Mouse (Mus musculus) stomach, embryonic 15.5 days (tissue): ENCODE results near the gene Asic3. TPM values are rescaled to one million over a fixed set of nuclear protein-coding genes. Genes with fewer than 3 reads are reported as not detected.

ENCODE experiments used
- ATAC-seq: fragments of 200-750 bp; cut with Nextera tagmentation; 2 replicates; pipeline ENCODE4 v1.8.0; 2017; ENCODE audit warnings: low read depth, moderate number of reproducible peaks, moderate TSS enrichment; ENCODE audit not compliant: insufficient read depth, low FRiP score
- H3K27ac ChIP-seq: fragments of 300-500 bp; sonication (generic); 2 replicates; pipeline ENCODE4 v1.5.1; 2015; ENCODE audit warnings: mild to moderate bottlenecking, inconsistent platforms
- H3K27me3 ChIP-seq: fragments of 300-500 bp; sonication (generic); replicated peaks from 2 replicates; pipeline ENCODE4 v1.6.1; 2015; ENCODE audit warnings: inconsistent platforms
- H3K36me3 ChIP-seq: fragments of 300-500 bp; sonication (generic); 2 replicates; pipeline ENCODE4 v1.6.1; 2015; ENCODE audit warnings: inconsistent platforms
- H3K4me1 ChIP-seq: fragments of 300-500 bp; sonication (generic); 2 replicates; pipeline ENCODE4 v1.6.1; 2015; ENCODE audit warnings: inconsistent platforms
- H3K4me2 ChIP-seq: fragments of 300-500 bp; sonication (generic); 2 replicates; pipeline ENCODE4 v1.6.1; 2015; ENCODE audit warnings: mild to moderate bottlenecking, inconsistent platforms
- H3K4me3 ChIP-seq: fragments of 300-500 bp; sonication (generic); replicated peaks from 2 replicates; pipeline ENCODE4 v1.5.1; 2015; ENCODE audit warnings: inconsistent platforms
- H3K9ac ChIP-seq: fragments of 300-500 bp; sonication (generic); 2 replicates; pipeline ENCODE4 v1.6.1; 2015; ENCODE audit warnings: inconsistent platforms
- H3K9me3 ChIP-seq: fragments of 300-500 bp; sonication (generic); 2 replicates; pipeline ENCODE4 v1.6.1; 2016; ENCODE audit warnings: inconsistent platforms
- WGBS: fragments of 180-500 bp; shearing (Covaris S2); methylation state at CpG from one replicate; pipeline ENCODE4 v1.1.7; 2015; 5-methylcytosine and 5-hydroxymethylcytosine counted together
- polyA plus RNA-seq: library from polyadenylated mRNA; unstranded; fragments of >200 nt; fragmentation: Nextera tagmentation; extraction: Ambion mirVana; gene quantifications from 2 replicates; pipeline ENCODE4 v1.2.1, GENCODE M21; 2015

The Asic3 gene
- polyA plus RNA-seq, 1 experiment from 2014 or later: 0.18 TPM

GRCm38 (mm10) chr5:24455613-24456012 lies 42.4 kb downstream of the Asic3 start:
- peak overlapping the region; percentile 1; the same call in 1 of the 2 replicates for H3K4me2 ChIP-seq
- WGBS: 64% methylated on average over 7 of the region's 7 CpGs
- H3K4me3 ChIP-seq: no peak overlapping the region
- ATAC-seq: no peak
- no peaks in the 10 kb centered on the region for H3K9me3 ChIP-seq
- no peaks in the 10 kb centered on the region for H3K27me3 ChIP-seq
- H3K36me3 ChIP-seq: no peaks in the 10 kb centered on the region
- peak overlapping the region; percentile 61 for H3K27ac ChIP-seq
- H3K9ac ChIP-seq: no peak overlapping the region
- H3K4me1 ChIP-seq: peaks cover 34% of the 10 kb centered on the region

GRCm38 (mm10) chr5:24466762-24467161 lies 53.6 kb downstream of the Asic3 start:
- no peaks in the 10 kb centered on the region for H3K27me3 ChIP-seq
- no peak overlapping the region for H3K9ac ChIP-seq
- H3K4me3 ChIP-seq: no peak overlapping the region
- H3K4me1 ChIP-seq: 0 out of 2 replicates have a peak, but pooled peaks cover 9% of the 10 kb centered on the region
- no peak overlapping the region for H3K4me2 ChIP-seq
- peaks cover 2% of the 10 kb centered on the region; the same call in 1 of the 2 replicates for H3K36me3 ChIP-seq
- H3K27ac ChIP-seq: no peak overlapping the region
- 67% methylated on average over 12 of the region's 12 CpGs for WGBS
- ATAC-seq: no peak
- no peaks in the 10 kb centered on the region for H3K9me3 ChIP-seq

Other genes with a start within 250 kb of the Asic3 start
- gene Nupl2, start 248.4 kb upstream of the Asic3 start, polyA plus RNA-seq: 12.9 and 13.5 TPM in 2 replicates
- gene Kcnh2, start 61.8 kb upstream of the Asic3 start, polyA plus RNA-seq: 9.6 and 12.1 TPM in 2 replicates
- gene Nos3, start 48.6 kb upstream of the Asic3 start, polyA plus RNA-seq: 6.8 and 8.3 TPM in 2 replicates
- gene Atg9b, start 21.2 kb upstream of the Asic3 start, polyA plus RNA-seq: 2.0 and 2.5 TPM in 2 replicates
- gene Abcb8, start 19.7 kb upstream of the Asic3 start, polyA plus RNA-seq: 49.9 and 59.5 TPM in 2 replicates
- gene Cdk5, start 10.1 kb downstream of the Asic3 start, polyA plus RNA-seq: 37.3 and 41.2 TPM in 2 replicates
- gene Slc4a2, start 10.4 kb downstream of the Asic3 start, polyA plus RNA-seq: 38.8 and 44.6 TPM in 2 replicates
- gene Fastk, start 31.9 kb downstream of the Asic3 start, polyA plus RNA-seq: 98.1 and 103 TPM in 2 replicates
- 22.0 and 22.3 TPM in 2 replicates for gene Tmub1, start 34.5 kb downstream of the Asic3 start, polyA plus RNA-seq
- gene Agap3, start 38.8 kb downstream of the Asic3 start, polyA plus RNA-seq: 35.9 and 37.7 TPM in 2 replicates
- gene Gbx1, start 113.8 kb downstream of the Asic3 start, polyA plus RNA-seq: 0.04 TPM in 1 of 2 replicates, not detected in the other
- gene Asb10, start 127.6 kb downstream of the Asic3 start, polyA plus RNA-seq: 0.32 and 0.57 TPM in 2 replicates
- 0.14 and 0.24 TPM in 2 replicates for gene 4931409K22Rik, start 143.4 kb downstream of the Asic3 start, polyA plus RNA-seq
- 85.9 and 90.0 TPM in 2 replicates for gene Abcf2, start 164.1 kb downstream of the Asic3 start, polyA plus RNA-seq
- gene Chpf2, start 173.3 kb downstream of the Asic3 start, polyA plus RNA-seq: 18.6 and 21.2 TPM in 2 replicates
- 22.2 and 25.1 TPM in 2 replicates for gene Smarcd3, start 211.0 kb downstream of the Asic3 start, polyA plus RNA-seq